Mouse (Mus musculus) right cerebral cortex, postnatal 4 days (tissue): ENCODE measurements at regions not wholly inside any gene's neighbourhood (a gene's known extent, or its start where the extent isn't known, plus 50 kb on each side); places are given as distances from the start of the nearest gene placed in this dataset.
A peak's percentile ranks its signal among the peaks of the same experiment; 100 is the strongest.
"Not testable (repeated sequence)": the region's sequence is repeated elsewhere in the genome, so short reads cannot be mapped to it uniquely, and the experiment has no call there.

Experiments
- DNase-seq: peaks from one replicate; pipeline ENCODE4 v3.0.0-alpha.2; 2022

GRCm38 (mm10) chr14:114001377-114001776, 687.0 kb downstream of the Tpm3-rs7 start:
- DNase-seq = no peak

DNA sequence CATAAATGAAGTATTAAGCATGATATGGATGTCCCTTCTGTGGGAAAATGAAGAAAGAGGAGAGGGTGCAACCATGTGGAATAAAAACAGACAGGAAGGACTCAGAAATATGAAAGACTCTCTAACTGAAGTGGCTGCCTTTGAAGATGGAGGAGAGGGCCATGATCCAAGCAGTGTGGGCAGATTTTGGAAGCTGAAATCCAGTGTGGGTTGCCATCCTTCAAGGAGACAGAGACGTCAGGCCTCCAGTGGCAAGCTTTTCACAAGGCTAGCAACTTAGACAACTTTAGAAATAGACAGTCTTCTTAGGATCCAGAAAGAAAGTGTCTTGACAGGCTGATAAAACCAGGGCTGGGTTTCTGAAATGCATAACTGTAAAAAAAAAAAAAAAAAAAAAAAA, 688.0 kb downstream of the Tpm3-rs7 start:
- no peak for DNase-seq

DNA sequence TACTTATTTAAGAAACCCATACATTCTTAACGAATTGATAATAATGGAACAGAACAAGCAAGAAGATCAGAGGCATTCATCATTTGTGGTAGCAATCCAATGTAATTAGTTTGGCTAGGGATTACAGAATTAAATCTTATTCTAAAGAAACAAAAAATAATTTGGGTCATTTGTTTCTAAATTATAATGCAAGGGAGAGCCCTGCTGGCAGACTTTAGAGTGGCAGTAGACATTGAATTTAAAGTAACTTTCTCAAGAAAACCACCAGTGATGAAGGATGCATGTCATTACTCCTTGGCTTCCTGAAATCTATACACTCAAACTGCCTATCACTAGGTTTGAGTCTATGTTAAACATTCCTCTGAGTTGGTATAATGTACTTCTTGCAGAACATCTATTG, 722.7 kb downstream of the Tpm3-rs7 start:
- no peak for DNase-seq

DNA sequence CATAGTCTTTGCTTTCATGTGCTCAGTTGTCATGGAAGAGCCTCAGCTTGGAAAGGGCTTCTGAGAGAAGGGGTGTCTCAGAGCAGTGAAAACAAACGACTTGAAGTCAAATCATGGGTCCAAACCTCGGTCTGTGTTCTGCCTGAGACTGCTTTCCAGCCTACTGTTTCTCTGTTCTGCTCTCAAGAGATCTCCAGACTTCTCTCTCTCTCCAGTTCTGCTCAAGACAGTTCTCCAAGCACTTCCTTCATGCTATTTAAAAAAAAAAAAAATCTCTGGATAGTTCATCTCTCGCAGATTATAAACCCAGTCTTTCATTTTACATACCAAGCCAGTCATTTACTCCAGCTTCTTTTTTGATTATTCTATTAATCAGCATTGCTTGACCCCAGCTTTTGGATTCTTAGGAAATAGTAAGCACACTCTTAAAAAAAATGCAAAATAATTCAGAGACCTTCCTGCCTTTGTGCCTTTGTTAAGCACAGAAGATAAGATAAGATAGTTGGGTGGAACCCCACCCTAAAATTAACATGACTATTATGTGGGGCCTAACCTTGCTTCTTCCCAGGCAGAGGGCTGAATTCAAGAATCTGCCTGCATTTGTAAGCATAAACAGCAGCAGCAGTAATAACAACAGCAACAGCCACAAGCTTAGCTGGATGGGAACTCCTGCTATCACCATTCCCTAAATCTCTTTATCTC, 724.4 kb downstream of the Tpm3-rs7 start:
- no peak for DNase-seq

GRCm38 (mm10) chr14:114053558-114054235, 739.3 kb downstream of the Tpm3-rs7 start:
- no peak for DNase-seq

DNA sequence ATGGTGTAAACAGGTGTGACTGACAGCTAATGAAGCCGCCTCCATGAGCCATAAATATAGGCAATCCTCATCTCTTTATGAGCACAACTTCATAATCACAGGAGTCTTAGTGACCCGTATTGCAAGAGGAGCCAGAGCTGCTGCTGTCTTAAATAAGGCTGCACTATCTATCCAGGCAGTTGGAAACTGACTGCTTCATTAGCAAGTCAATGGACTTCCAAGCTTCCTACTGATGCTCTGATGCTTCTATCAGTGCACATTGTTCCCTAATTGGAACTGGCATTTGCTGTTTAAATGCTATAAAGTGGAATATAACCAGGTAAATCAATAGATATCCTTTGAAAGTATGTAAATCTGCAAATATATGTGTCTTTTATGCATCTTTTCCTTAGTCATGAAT, 746.9 kb downstream of the Tpm3-rs7 start:
- no peak for DNase-seq

- no peak for DNase-seq
Measured at GRCm38 (mm10) chr14:114062582-114062981, 748.2 kb downstream of the Tpm3-rs7 start.

DNA sequence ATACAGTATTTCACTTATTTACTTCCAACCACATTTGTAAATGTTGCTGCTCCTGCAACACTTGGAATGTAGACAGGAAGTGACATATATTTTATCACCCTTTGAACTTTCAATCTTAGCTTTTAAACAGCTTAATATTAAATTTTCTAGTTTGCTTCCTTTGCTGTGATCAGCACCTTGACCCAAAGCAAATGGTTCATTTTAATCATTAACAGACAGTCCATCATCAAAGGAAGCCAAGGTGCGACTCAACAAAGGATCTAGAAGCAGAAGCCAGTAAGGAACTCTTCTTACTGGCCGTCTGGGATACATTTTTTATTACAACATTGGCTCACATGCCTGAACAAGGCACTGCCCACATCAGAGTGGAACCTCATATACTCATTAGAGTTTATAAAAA, 758.8 kb downstream of the Tpm3-rs7 start:
- no peak for DNase-seq

GRCm38 (mm10) chr14:114074011-114074410, 759.6 kb downstream of the Tpm3-rs7 start:
- no peak for DNase-seq

- peak; percentile 2 for DNase-seq
Measured at GRCm38 (mm10) chr14:114106786-114107185, 792.4 kb downstream of the Tpm3-rs7 start.

DNA sequence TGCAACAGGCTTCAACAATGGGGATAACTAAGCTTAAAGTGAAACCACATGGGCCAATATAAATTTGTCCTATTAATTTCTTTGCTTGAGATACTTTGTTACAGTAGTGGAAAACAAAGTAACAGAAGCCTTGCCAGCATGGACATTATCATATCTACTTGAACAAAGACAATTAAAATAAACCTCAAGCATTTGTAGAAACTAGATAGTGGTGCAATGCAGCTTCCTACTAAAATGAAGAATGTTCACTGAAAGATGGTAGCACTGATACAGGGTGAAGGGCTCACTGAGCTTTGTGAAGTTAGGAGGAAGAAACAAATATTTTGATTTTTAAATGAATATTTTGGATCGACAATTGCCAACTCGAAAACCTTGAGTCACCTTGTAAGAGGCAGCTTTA, 814.1 kb downstream of the Tpm3-rs7 start:
- DNase-seq = no peak

DNA sequence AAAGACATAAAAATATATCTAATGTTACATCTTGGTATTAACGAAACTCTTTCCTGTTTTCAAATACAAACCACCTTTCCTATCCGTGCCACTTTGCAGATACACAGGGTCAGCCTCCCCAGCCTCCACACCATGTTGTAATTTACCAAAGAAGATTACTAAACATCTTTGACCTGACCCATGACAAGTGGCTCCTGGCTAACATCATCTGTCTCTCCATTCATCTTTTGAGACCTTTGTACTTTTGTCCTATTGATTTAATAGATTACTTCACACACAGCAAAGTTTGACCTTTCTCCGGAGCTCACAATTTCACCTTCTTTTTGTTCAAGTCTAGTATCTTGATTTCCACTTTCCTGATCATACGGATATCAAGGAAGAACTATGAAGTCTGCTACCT, 851.6 kb downstream of the Tpm3-rs7 start:
- DNase-seq = no peak

- no peak for DNase-seq
Measured at GRCm38 (mm10) chr14:114215609-114216008, 876.4 kb upstream of the Gpc5 start.

DNA sequence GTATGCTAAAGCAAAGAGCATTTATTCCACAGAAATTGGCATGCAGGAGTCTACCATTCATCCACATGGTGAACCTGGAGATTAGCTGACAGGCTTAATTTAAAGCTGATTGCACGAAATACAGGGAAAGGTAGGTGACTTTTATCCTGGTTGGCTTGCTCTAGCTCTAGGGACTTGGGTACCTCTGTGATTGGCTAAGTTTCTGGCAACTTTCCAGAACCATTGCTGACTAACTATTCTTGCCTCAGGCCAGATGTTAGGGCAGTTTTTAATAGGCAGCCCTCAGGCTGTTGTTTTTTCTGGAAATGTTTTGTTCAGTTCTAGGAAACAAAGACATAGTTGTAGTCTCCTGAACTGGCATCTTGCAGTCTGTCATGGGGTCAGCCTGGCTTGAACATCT, 871.1 kb upstream of the Gpc5 start:
- DNase-seq = no peak

GRCm38 (mm10) chr14:114230711-114231110, 861.3 kb upstream of the Gpc5 start:
- no peak for DNase-seq

DNA sequence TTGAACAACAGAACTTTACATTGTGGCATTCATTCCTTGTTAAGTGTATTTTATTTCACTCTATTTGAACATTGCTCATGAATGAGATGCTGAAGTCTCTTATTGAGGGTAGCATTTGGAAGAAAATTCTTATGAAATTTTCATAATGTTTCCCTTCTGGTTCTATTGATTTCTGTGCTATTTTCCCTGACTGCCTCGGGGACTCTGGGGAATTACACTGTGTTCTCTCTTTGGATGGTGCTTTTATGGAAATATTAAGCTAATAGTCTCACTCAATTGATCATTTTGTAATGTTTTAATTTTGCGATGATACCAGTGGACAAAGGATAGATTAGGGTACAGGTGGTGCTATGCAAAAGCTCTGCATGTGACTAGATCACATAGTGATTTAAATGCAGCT, 837.0 kb upstream of the Gpc5 start:
- DNase-seq = no peak

- no peak for DNase-seq
Measured at GRCm38 (mm10) chr14:114261657-114262056, 830.4 kb upstream of the Gpc5 start.

GRCm38 (mm10) chr14:114300611-114301010, 791.4 kb upstream of the Gpc5 start:
- DNase-seq = no peak

DNA sequence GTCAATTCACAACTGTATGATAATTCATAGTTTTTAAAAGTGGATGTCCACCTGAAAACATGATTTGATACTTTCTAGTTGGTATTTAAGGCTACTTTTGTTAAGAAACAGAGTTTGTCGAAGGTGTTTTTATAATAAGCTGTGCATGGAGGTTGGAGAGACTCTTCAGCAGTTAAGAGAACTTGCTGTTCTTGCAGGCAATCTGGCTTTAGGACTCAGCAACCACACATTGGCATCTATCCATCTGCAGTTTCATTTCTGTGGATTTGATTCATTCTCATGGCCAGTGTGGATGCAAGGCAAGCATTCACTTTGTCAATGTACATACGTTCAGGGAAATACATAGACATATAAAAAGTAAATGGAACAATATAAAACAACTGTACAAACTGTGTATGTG, 784.5 kb upstream of the Gpc5 start:
- DNase-seq = no peak

GRCm38 (mm10) chr14:114332662-114333061, 759.4 kb upstream of the Gpc5 start:
- DNase-seq = no peak

GRCm38 (mm10) chr14:114349345-114349744, 742.7 kb upstream of the Gpc5 start:
- DNase-seq = no peak

- not testable (repeated sequence) for DNase-seq
Measured at GRCm38 (mm10) chr14:114349816-114350215, 742.2 kb upstream of the Gpc5 start.

GRCm38 (mm10) chr14:114352307-114352706, 739.7 kb upstream of the Gpc5 start:
- DNase-seq = no peak

- DNase-seq = no peak
Measured at GRCm38 (mm10) chr14:114374847-114375246, 717.2 kb upstream of the Gpc5 start.
